Mouse (Mus musculus) heart, embryonic 14.5 days (tissue): ENCODE data around the gene Ruvbl1. TPM values are rescaled to one million over a fixed set of nuclear protein-coding genes. Genes with fewer than 3 reads are reported as not detected.

ENCODE experiments used
- ATAC-seq: fragments of 200-750 bp; cut with Nextera tagmentation; 2 replicates; pipeline ENCODE4 v1.8.0; 2017; ENCODE audit warnings: low read depth, moderate TSS enrichment; ENCODE audit not compliant: insufficient number of reproducible peaks, insufficient read depth, low FRiP score
- H3K27ac ChIP-seq, 2 experiments: fragments of 200-500 bp in 1 of 2; fragments of 300-500 bp in 1 of 2; sonication (generic) in 1 of 2; replicated peaks in 1 of 2; 2 replicates each; pipeline ENCODE4 v1.5.1; 2012 to 2014; ENCODE audit warnings: low read depth in 2 of 2, low read length in 2 of 2, control low read depth in 1 of 2, mild to moderate bottlenecking in 1 of 2, mixed read lengths in 1 of 2; ENCODE audit not compliant: control insufficient read depth in 1 of 2, insufficient read depth in 1 of 2
- H3K27me3 ChIP-seq: fragments of 300-500 bp; sonication (generic); 2 replicates; pipeline ENCODE4 v1.6.1; 2014; ENCODE audit warnings: mild to moderate bottlenecking, low read length, control low read depth; ENCODE audit not compliant: control insufficient read depth, insufficient read depth
- H3K36me3 ChIP-seq: fragments of 300-500 bp; sonication (generic); 2 replicates; pipeline ENCODE4 v1.6.1; 2014; ENCODE audit warnings: mild to moderate bottlenecking, control low read depth, low read length, mixed read lengths; ENCODE audit not compliant: control insufficient read depth, insufficient read depth
- H3K4me1 ChIP-seq, 2 experiments: fragments of 200-500 bp in 1 of 2; fragments of 300-500 bp in 1 of 2; sonication (generic) in 1 of 2; 2 replicates each; pipeline ENCODE4 v1.6.1; 2012 to 2014; ENCODE audit warnings: low read length in 2 of 2, control low read depth in 1 of 2, mixed read lengths in 1 of 2; ENCODE audit not compliant: control insufficient read depth in 2 of 2, insufficient read depth in 2 of 2
- H3K4me2 ChIP-seq: fragments of 300-500 bp; sonication (generic); 2 replicates; pipeline ENCODE4 v1.6.1; 2014; ENCODE audit warnings: mild to moderate bottlenecking, low read length
- H3K4me3 ChIP-seq, 2 experiments: fragments of 200-500 bp in 1 of 2; fragments of 300-500 bp in 1 of 2; sonication (generic) in 1 of 2; 2 replicates each; pipeline ENCODE4 v1.5.1; 2012 to 2014; ENCODE audit warnings: low read length in 2 of 2, mild to moderate bottlenecking in 2 of 2, control low read depth in 1 of 2, low read depth in 1 of 2, moderate library complexity in 1 of 2; ENCODE audit not compliant: control insufficient read depth in 1 of 2, insufficient read depth in 1 of 2
- H3K9ac ChIP-seq: fragments of 300-500 bp; sonication (generic); 2 replicates; pipeline ENCODE4 v1.6.1; 2014; ENCODE audit warnings: mild to moderate bottlenecking, low read length
- H3K9me3 ChIP-seq: fragments of 300-500 bp; sonication (generic); 2 replicates; pipeline ENCODE4 v1.6.1; 2016; ENCODE audit warnings: low read length, control low read depth; ENCODE audit not compliant: control insufficient read depth
- WGBS: fragments of 180-500 bp; shearing (Covaris S2); extraction: QIAGEN DNeasy Blood & Tissue Kit; methylation state at CpG from one replicate; pipeline ENCODE4 v1.1.7; 2014; 5-methylcytosine and 5-hydroxymethylcytosine counted together
- polyA plus RNA-seq: library from polyadenylated mRNA; unstranded; fragments of >200 nt; fragmentation: Nextera tagmentation; extraction: Ambion mirVana; gene quantifications from 2 replicates; pipeline ENCODE4 v1.2.1, GENCODE M21; 2014

The Ruvbl1 gene
- polyA plus RNA-seq, 1 experiment from 2014 or later, result 72.2 TPM

DNA sequence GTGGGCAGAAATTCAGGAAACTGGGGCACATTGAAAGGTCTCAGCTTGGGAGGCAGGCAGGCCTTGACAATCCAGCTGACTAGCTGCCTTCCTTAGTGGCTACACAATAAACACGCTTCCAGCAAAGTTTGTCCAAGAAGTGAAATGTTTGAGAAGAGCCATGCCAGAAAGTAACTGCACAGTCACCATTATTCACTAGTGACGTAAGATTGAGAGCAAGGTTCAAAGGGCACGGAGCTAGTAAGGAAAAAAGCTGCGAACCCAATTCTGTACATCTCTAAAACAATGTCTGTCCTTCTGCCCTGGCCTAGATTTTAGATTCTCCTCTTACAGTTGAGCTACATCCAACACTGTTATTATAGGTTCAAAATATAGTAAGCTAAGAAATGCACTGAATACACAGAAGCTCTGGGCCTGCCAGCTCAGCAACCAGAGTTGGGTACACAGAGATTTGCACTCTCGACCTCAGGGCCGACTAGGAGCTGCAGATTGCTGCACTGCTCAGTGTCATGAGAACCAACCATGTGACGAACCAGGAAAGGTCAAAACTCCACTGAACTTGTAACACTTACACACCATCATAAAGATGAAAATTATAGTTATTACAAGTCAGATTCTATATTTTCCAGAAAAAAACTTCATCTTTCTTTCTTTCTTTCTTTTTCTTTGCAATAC, 21.0 kb upstream of the Ruvbl1 start:
- Histone ChIP-seq H3K4me3 (no peak overlapping the region), H3K4me2 (no peak overlapping the region), H3K36me3 (no peaks in the 10 kb centered on the region), H3K9ac (no peak overlapping the region), H3K4me1 (peaks cover 0 to 18% of the 10 kb centered on the region in 2 experiments; a peak in 2 of 4 replicates), H3K27ac (no peak overlapping the region), H3K27me3 (no peaks in the 10 kb centered on the region), H3K9me3 (no peaks in the 10 kb centered on the region)
- ATAC-seq, result no peak
- 87% methylated on average over 7 of the region's 7 CpGs for WGBS

DNA sequence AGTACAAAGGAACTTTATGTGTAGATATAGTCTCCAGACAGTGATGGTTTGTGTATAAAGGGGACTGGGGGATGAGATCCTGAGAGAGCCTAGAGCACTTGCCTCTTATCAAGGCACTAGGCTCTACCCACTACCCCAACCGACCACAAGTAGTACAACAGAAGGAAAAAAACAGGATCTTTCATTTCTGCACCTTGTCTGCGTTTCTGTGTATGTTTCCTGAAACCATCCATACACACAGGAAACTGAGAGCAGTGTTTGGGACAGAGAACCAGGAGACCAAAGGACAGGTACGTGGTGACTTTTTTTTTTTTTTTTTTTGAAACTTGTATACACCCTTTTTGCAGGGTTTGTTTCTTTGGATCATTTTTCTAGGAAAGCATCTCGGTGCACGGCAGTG, 19.5 kb upstream of the Ruvbl1 start:
- ATAC-seq, result no peak
- WGBS, result 13% methylated on average over 5 of the region's 5 CpGs
- Histone ChIP-seq H3K27me3 (no peaks in the 10 kb centered on the region), H3K4me2 (peak overlapping the region; percentile 74), H3K27ac (no peak overlapping the region), H3K9ac (peak overlapping the region; percentile 81), H3K4me3 (peak overlapping the region; percentile 60 to 76), H3K9me3 (no peaks in the 10 kb centered on the region), H3K36me3 (no peaks in the 10 kb centered on the region), H3K4me1 (peaks cover 0 to 11% of the 10 kb centered on the region in 2 experiments; a peak in 2 of 4 replicates)

DNA sequence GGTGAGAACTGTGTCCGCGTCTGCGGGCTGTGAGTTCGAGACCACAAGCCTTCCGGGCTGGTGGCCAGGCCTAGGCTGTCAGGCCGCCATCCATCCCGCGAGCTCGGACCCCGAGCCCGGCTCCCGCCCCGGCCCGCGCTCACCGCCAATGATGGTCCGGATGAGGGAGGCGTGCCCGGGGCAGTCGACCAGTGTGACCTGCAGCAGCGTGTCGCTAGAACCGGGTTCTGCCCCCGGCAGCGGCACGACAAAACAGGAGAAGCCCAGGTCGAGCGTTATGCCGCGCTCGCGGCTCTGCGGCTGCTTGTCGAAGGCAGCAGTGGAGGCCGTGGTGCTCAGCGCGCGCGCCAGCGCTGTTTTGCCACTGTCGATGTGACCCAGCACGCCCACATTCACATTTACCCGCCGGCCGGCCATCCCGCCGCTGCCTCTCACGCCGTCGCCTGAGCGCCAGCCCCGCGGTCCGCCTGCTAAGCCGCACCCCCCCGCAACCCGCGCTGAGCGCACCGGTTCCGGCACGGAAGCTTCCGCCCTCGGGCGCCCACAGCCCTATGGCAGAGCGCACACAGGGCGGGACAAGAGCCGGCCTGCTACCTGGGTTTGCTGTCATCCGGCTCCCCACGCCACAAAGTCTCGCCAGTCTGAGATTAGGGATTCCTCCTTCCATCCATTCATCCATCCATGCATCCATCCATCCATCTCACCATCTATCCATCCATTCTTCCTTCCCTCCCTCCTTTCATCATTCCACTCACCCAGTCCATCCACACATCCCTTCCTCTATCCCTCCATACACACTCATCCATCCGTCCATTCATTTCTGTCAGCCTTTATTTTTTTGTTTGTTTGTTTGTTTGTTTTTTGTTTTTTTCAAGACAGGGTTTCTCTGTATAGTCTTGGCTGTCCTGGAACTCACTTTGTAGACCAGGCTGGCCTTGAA, 18.9 kb upstream of the Ruvbl1 start, which contains the start of gene Eefsec:
TSS of gene Eefsec (minus strand) at position 477 of the 940 bp plus-strand sequence.
- under 1% methylated on average over 71 of the region's 72 CpGs for WGBS
- peak; percentile 76 for ATAC-seq
- peaks cover 0 to 10% of the 10 kb centered on the region in 2 experiments; a peak in 1 of 4 replicates for H3K4me1 ChIP-seq
- 0 out of 4 replicates have a peak within 1 kb of the TSS, but pooled peaks have one; percentile 1 to 25 for H3K27ac ChIP-seq
- H3K9me3 ChIP-seq, result no peaks in the 10 kb centered on the region
- no peaks in the 10 kb centered on the region for H3K27me3 ChIP-seq
- H3K36me3 ChIP-seq, result no peaks in the 10 kb centered on the region
- H3K4me2 ChIP-seq, result peak within 1 kb of the TSS; percentile 74
- peak within 1 kb of the TSS; percentile 60 to 76 for H3K4me3 ChIP-seq
- H3K9ac ChIP-seq, result peak within 1 kb of the TSS; percentile 81

DNA sequence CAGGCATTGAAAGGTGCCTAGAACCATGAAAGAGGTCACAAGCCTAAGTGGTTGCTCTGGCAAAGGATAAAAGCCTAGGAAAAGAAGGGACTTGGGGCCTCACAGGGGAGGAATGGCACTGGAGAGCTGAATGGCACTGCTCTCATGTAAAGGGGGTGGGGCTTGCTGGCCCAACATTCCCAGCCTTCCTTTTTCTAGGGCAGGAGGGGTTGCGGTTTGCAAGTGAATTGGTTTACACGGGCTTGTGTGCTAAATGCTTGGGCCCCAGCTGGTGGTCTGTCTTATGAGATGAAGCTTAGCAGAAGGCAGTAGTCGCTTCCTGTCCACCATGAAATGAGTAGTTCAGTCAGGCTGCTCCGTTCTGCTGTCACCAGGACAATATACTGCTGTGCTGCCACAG, 17.8 kb upstream of the Ruvbl1 start:
- Histone ChIP-seq H3K4me2 (no peak overlapping the region), H3K27me3 (no peaks in the 10 kb centered on the region), H3K27ac (no peak overlapping the region), H3K4me3 (no peak overlapping the region), H3K4me1 (peaks cover 0 to 10% of the 10 kb centered on the region in 2 experiments; a peak in 1 of 4 replicates), H3K9me3 (no peaks in the 10 kb centered on the region), H3K36me3 (no peaks in the 10 kb centered on the region), H3K9ac (no peak overlapping the region)
- WGBS, result 48% methylated on average over 4 of the region's 4 CpGs
- no peak for ATAC-seq

DNA sequence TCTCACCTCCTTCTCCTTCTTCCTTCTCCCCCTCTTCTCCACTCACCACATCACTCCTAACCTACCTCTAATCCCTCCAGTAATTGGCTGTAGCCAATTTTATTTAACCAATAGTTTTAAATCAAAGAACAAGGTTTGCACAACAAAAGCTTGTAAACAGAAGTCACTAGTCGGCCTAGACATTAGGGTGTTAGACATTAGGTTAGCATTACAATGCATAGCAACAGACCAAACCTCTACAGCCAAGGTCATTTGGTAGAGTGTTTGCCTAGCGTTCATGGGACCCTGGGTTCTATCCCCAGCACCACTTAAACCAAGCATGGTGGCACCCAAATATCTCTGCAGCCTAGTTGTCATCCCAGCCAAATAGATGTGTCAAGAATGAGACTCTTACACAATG, 10.7 kb upstream of the Ruvbl1 start:
- no peak for ATAC-seq

DNA sequence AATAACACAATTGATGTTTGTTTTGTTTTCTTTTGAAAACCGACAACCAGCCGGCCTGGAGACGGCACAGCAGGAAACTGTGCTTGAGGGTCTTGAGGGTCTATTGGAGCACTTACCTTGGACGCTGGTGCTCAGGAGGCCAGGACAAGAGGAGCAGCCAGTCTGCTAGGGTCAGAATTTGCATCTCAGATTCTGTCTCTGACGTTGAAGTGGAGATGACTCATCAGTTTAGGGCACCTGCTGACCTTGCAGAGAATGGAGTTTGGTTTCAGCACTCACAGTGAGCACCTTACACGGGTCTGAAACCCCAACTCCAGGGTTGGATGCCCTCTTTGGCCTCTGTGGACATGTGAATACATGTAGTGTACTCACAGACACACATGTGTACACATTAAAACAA, 4.7 kb downstream of the Ruvbl1 start:
- H3K4me3 ChIP-seq, result no peak overlapping the region
- no peak overlapping the region for H3K4me2 ChIP-seq
- peaks cover 75% of the 10 kb centered on the region for H3K36me3 ChIP-seq
- WGBS, result 74% methylated on average over 6 of the region's 6 CpGs
- no peak overlapping the region for H3K27ac ChIP-seq
- H3K9me3 ChIP-seq, result no peaks in the 10 kb centered on the region
- H3K9ac ChIP-seq, result no peak overlapping the region
- ATAC-seq, result no peak
- no peaks in the 10 kb centered on the region for H3K27me3 ChIP-seq
- peaks cover 0 to 10% of the 10 kb centered on the region in 2 experiments for H3K4me1 ChIP-seq

More for the DNA sequence above, 10.7 kb upstream of the Ruvbl1 start:
- no peaks in the 10 kb centered on the region for H3K9me3 ChIP-seq
- H3K27ac ChIP-seq, result no peak overlapping the region
- H3K4me1 ChIP-seq, result no peaks in the 10 kb centered on the region
- no peaks in the 10 kb centered on the region for H3K27me3 ChIP-seq
- no peak overlapping the region for H3K4me2 ChIP-seq
- H3K36me3 ChIP-seq, result no peaks in the 10 kb centered on the region
- H3K9ac ChIP-seq, result no peak overlapping the region
- no peak overlapping the region for H3K4me3 ChIP-seq
- WGBS, result 58% methylated on average over 2 of the region's 2 CpGs

DNA sequence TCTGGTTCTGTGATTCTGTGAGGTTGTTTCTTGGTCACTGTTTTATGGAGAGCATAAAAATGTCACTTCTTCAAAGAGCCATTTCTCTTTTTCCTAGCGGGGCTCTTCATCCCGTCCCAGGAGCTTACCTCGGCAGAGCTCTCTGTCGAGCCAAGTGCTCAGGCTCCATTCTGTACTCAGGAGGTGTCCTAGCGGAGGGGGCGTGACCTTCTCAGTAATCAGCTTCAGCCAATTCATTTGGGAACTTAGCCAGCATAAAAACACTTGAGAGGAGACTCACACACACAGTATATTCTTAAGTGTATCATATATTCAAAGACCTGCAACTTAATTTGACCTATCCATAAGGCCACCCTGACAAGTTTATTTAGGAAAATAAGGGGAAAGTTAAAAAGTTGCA, 15.2 kb downstream of the Ruvbl1 start:
- Histone ChIP-seq H3K4me3 (no peak overlapping the region), H3K9me3 (no peaks in the 10 kb centered on the region), H3K4me1 (peaks cover 7 to 28% of the 10 kb centered on the region in 2 experiments; a peak in 3 of 4 replicates), H3K27me3 (no peaks in the 10 kb centered on the region), H3K27ac (no peak overlapping the region), H3K36me3 (peaks cover 84% of the 10 kb centered on the region), H3K4me2 (no peak overlapping the region), H3K9ac (no peak overlapping the region)
- WGBS, result 56% methylated on average over 6 of the region's 6 CpGs
- no peak for ATAC-seq
